Mouse (Mus musculus) liver, postnatal 0 days (tissue): ENCODE data around the gene Herc3.

Experiments
- CTCF ChIP-seq: sonication (generic); IDR thresholded peaks from 2 replicates; pipeline ENCODE4 v1.5.1; 2016; ENCODE audit warnings: antibody characterized with exemption, low read depth
- EP300 ChIP-seq: IDR thresholded peaks from 2 replicates; pipeline ENCODE4 v1.6.1; 2016; ENCODE audit warnings: antibody characterized with exemption, low read depth, mild to moderate bottlenecking

- TF ChIP-seq CTCF: no peak
- no peak for TF ChIP-seq EP300
These were observed 48.7 kb downstream of the Herc3 start for GRCm38 (mm10) chr6:58879987-58880386.
